Mouse (Mus musculus) heart, embryonic 11.5 days (tissue): Measurements from ENCODE around the gene Pafah1b3. TPM values are rescaled to one million over a fixed set of nuclear protein-coding genes. Genes with fewer than 3 reads are reported as not detected.

ENCODE experiments used
- ATAC-seq: fragments of 200-750 bp; cut with Nextera tagmentation; replicated peaks from 2 replicates; pipeline ENCODE4 v1.8.0; 2017; ENCODE audit warnings: moderate library complexity; ENCODE audit not compliant: insufficient number of reproducible peaks, low FRiP score, low TSS enrichment
- H3K27ac ChIP-seq: fragments of 300-500 bp; sonication (generic); 2 replicates; pipeline ENCODE4 v1.5.1; 2014; ENCODE audit warnings: mild to moderate bottlenecking, low read depth, low read length
- H3K27me3 ChIP-seq: fragments of 300-500 bp; sonication (generic); 2 replicates; pipeline ENCODE4 v1.6.1; 2014; ENCODE audit warnings: mild to moderate bottlenecking, low read length, mixed read lengths; ENCODE audit not compliant: control insufficient read depth, insufficient read depth
- H3K36me3 ChIP-seq: fragments of 300-500 bp; sonication (generic); 2 replicates; pipeline ENCODE4 v1.6.1; 2014; ENCODE audit warnings: mild to moderate bottlenecking, low read length, moderate library complexity, mixed read lengths; ENCODE audit not compliant: control insufficient read depth, insufficient read depth
- H3K4me1 ChIP-seq: fragments of 300-500 bp; sonication (generic); 2 replicates; pipeline ENCODE4 v1.6.1; 2014; ENCODE audit warnings: low read length; ENCODE audit not compliant: control insufficient read depth, insufficient read depth
- H3K4me2 ChIP-seq: fragments of 300-500 bp; sonication (generic); 2 replicates; pipeline ENCODE4 v1.6.1; 2014; ENCODE audit warnings: mild to moderate bottlenecking, moderate library complexity
- H3K4me3 ChIP-seq: fragments of 300-500 bp; sonication (generic); 2 replicates; pipeline ENCODE4 v1.5.1; 2014; ENCODE audit warnings: low read depth, low read length
- H3K9ac ChIP-seq: fragments of 300-500 bp; sonication (generic); 2 replicates; pipeline ENCODE4 v1.6.1; 2014; ENCODE audit warnings: mild to moderate bottlenecking, low read depth, low read length, moderate library complexity
- H3K9me3 ChIP-seq: fragments of 300-500 bp; sonication (generic); replicated peaks from 2 replicates; pipeline ENCODE4 v1.6.1; 2016; ENCODE audit warnings: low read length; ENCODE audit not compliant: control insufficient read depth
- WGBS: fragments of 180-500 bp; shearing (Covaris S2); extraction: QIAGEN DNeasy Blood & Tissue Kit; methylation state at CpG from one replicate; pipeline ENCODE4 v1.1.7; 2014; ENCODE audit not compliant: insufficient replicate concordance; 5-methylcytosine and 5-hydroxymethylcytosine counted together
- polyA plus RNA-seq: library from polyadenylated mRNA; unstranded; fragments of >200 nt; fragmentation: Nextera tagmentation; extraction: Ambion mirVana; gene quantifications from 2 replicates; pipeline ENCODE4 v1.2.1, GENCODE M21; 2014

Gene Pafah1b3
- polyA plus RNA-seq, 1 experiment from 2014 or later: 141 TPM

DNA sequence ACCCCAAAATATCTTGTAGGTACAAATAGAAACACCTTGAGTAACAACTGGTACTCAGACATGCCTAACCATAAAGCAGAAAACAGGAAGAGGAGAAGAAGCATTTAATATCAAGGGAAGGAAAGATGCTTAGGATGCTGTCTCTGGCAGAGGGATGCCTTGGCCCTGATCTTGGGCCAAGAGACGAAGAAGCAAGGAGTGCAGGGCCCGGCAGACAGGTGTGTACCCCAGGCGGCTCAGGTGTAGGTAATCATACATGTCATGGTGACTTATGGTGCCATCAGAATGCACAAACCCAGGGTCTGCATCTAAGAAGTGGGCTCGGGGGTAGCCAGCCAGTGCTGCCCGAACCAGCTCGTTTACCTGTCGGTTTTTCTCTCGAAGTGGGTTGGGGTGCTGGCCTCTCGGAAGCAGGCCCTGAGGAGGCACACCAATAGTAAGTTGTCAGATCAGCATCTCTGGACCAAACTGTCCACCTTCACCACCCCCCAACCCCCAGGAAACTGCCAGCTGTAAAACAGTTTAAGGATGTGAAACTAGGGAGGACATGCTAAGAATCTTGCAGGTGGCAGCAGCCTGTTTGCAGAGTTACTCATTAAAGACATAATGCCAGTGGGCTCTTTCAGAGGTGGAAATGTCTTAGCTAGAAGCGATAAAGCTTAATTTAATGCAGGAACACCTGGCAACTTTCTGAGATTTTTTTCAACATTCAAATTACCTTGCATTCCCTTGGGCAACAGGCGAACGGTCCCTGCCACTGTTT is 2.6 kb downstream of the Pafah1b3 start:
- ATAC-seq: no peak
- Histone ChIP-seq H3K36me3 (peaks cover 32% of the 10 kb centered on the region), H3K4me3 (no peak overlapping the region), H3K9ac (no peak overlapping the region), H3K4me1 (peaks cover 18% of the 10 kb centered on the region), H3K9me3 (no peaks in the 10 kb centered on the region), H3K27me3 (no peaks in the 10 kb centered on the region), H3K27ac (no peak overlapping the region), H3K4me2 (no peak overlapping the region)
- WGBS: 86% methylated on average over 12 of the region's 12 CpGs

DNA sequence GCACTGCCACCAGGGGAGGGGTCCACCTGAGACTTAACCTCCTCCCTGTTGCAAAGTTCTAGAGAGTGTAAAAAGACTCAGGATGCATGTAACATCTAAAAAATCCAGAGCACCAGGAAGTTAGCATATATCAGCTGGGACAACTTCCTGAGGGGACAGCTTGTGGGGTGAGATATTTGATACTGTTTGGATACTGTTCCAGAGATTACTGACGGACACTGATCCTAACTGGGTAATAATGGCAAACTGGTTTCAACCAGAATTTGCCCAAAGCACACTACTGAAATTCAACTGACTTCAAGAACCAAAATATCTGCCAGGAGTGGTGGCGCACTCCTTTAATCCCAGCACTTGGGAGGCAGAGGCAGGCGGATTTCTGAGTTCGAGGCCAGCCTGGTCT is 3.3 kb downstream of the Pafah1b3 start:
- no peak overlapping the region for H3K4me2 ChIP-seq
- WGBS: 86% methylated on average over 4 of the region's 4 CpGs
- no peaks in the 10 kb centered on the region for H3K9me3 ChIP-seq
- no peak overlapping the region for H3K4me3 ChIP-seq
- no peak overlapping the region for H3K27ac ChIP-seq
- no peaks in the 10 kb centered on the region for H3K27me3 ChIP-seq
- ATAC-seq: no peak
- peaks cover 18% of the 10 kb centered on the region for H3K4me1 ChIP-seq
- H3K9ac ChIP-seq: no peak overlapping the region
- peaks cover 38% of the 10 kb centered on the region for H3K36me3 ChIP-seq

- no peaks in the 10 kb centered on the region; the same call in 1 of the 2 replicates for H3K9me3 ChIP-seq
- WGBS: 80% methylated on average over 10 of the region's 10 CpGs
- no peak for ATAC-seq
- H3K4me2 ChIP-seq: no peak overlapping the region
- H3K36me3 ChIP-seq: peaks cover 51% of the 10 kb centered on the region
- no peak overlapping the region for H3K4me3 ChIP-seq
- H3K9ac ChIP-seq: 0 out of 2 replicates have a peak overlapping the region, but pooled peaks have one; percentile 43
- peak overlapping the region; percentile 41; the same call in 1 of the 2 replicates for H3K27ac ChIP-seq
- H3K27me3 ChIP-seq: no peaks in the 10 kb centered on the region
- peaks cover 18% of the 10 kb centered on the region for H3K4me1 ChIP-seq
These were observed 4.5 kb downstream of the Pafah1b3 start for GRCm38 (mm10) chr7:25293191-25293739.

GRCm38 (mm10) chr7:25292107-25292506 is 5.7 kb downstream of the Pafah1b3 start:
- Histone ChIP-seq H3K4me1 (peaks cover 18% of the 10 kb centered on the region), H3K9me3 (no peaks in the 10 kb centered on the region; the same call in 1 of the 2 replicates), H3K36me3 (peaks cover 61% of the 10 kb centered on the region), H3K4me2 (no peak overlapping the region), H3K27ac (no peak overlapping the region), H3K9ac (no peak overlapping the region), H3K4me3 (no peak overlapping the region), H3K27me3 (no peaks in the 10 kb centered on the region)
- ATAC-seq: no peak
- WGBS: 67% methylated on average over 7 of the region's 7 CpGs

GRCm38 (mm10) chr7:25290911-25291310 is 6.9 kb downstream of the Pafah1b3 start:
- 94% methylated on average over 2 of the region's 2 CpGs for WGBS
- Histone ChIP-seq H3K27ac (no peak overlapping the region), H3K9me3 (no peaks in the 10 kb centered on the region; the same call in 1 of the 2 replicates), H3K27me3 (no peaks in the 10 kb centered on the region), H3K4me3 (no peak overlapping the region), H3K4me2 (no peak overlapping the region), H3K9ac (no peak overlapping the region), H3K4me1 (peaks cover 9% of the 10 kb centered on the region), H3K36me3 (peaks cover 72% of the 10 kb centered on the region)
- ATAC-seq: peak; percentile 8; the same call in 1 of the 2 replicates

- no peaks in the 10 kb centered on the region for H3K27me3 ChIP-seq
- H3K4me3 ChIP-seq: no peak overlapping the region
- 92% methylated on average over 1 of the region's 1 CpGs for WGBS
- H3K27ac ChIP-seq: no peak overlapping the region
- H3K4me1 ChIP-seq: peaks cover 9% of the 10 kb centered on the region
- H3K9me3 ChIP-seq: no peaks in the 10 kb centered on the region; the same call in 1 of the 2 replicates
- no peak overlapping the region for H3K4me2 ChIP-seq
- ATAC-seq: no peak
- H3K9ac ChIP-seq: no peak overlapping the region
- H3K36me3 ChIP-seq: peaks cover 75% of the 10 kb centered on the region
These were observed 7.3 kb downstream of the Pafah1b3 start for GRCm38 (mm10) chr7:25290463-25290862.

DNA sequence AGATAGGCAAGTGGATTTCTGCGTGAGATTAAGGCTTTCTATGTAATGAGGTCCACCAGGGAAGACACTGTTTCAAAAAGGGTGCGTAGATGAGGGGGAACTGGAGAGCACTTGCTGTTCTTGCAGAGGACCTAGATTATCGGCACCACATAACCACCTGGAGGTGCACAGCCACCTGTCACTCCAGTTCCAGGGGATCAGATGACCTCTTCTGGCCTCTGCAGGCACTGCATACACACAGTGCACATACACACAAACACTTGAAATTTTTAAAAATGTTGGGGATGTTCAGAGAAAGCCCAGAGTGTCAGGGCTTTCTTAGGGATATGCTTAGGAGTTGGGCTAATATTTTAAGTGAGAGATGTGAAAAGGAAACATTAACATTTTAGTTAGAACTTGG is 7.9 kb downstream of the Pafah1b3 start:
- no peak overlapping the region for H3K4me3 ChIP-seq
- whole genome bisulfite sequencing: 88% methylated on average over 3 of the region's 3 CpGs
- H3K27me3 ChIP-seq: no peaks in the 10 kb centered on the region
- ATAC-seq: no peak
- no peak overlapping the region for H3K9ac ChIP-seq
- H3K4me1 ChIP-seq: peaks cover 11% of the 10 kb centered on the region
- no peaks in the 10 kb centered on the region; the same call in 1 of the 2 replicates for H3K9me3 ChIP-seq
- no peak overlapping the region for H3K27ac ChIP-seq
- no peak overlapping the region for H3K4me2 ChIP-seq
- H3K36me3 ChIP-seq: peaks cover 75% of the 10 kb centered on the region

GRCm38 (mm10) chr7:25288721-25289120 is 9.1 kb downstream of the Pafah1b3 start:
- no peaks in the 10 kb centered on the region for H3K27me3 ChIP-seq
- H3K36me3 ChIP-seq: peaks cover 75% of the 10 kb centered on the region
- H3K9me3 ChIP-seq: no peaks in the 10 kb centered on the region; the same call in 1 of the 2 replicates
- H3K4me3 ChIP-seq: no peak overlapping the region
- WGBS: 87% methylated on average over 3 of the region's 3 CpGs
- no peak for ATAC-seq
- H3K4me1 ChIP-seq: peaks cover 23% of the 10 kb centered on the region
- no peak overlapping the region for H3K27ac ChIP-seq
- H3K9ac ChIP-seq: no peak overlapping the region
- H3K4me2 ChIP-seq: no peak overlapping the region
